Mouse (Mus musculus) mouse embryonic stem cell (cell line): Measurements from ENCODE around the gene Sez6l.

Experiments used
- in situ Hi-C, 2 experiments: fragments of 300-500 bp; cut with MboI; formaldehyde crosslinking; loops; 1 replicate in 1 of 2; 3 replicates in 1 of 2; pipeline ENCODE4 v1.14.3; 2019 to 2020; ENCODE audit warnings: low sequenced_read_pairs in 2 of 2, low pct_unique_long_range_greater_than_20kb in 1 of 2, mixed read lengths in 1 of 2; ENCODE audit not compliant: unreplicated experiment in 1 of 2

Gene Sez6l

GRCm38 (mm10) chr5:112595701-112596632 lies 19.0 kb upstream of the Sez6l start:
- in situ Hi-C loops = no loop called here

DNA sequence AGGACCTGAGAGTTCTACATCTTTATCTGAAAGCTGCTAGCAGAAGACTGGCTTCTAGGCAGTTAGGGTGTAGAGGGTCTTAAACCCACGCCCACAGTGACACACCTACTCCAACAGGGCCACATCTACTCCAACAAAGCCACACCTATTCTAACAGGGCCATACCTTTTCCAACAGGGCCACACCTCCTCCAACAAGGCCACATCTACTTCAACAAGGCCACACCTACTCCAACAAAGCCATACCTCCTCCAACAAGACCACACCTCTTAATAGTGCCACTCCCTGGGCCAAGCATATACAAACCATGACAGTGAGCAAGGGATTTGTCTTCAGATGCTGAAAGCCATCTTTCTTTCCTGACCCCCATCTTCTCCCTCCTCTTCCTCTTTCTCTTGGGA lies 14.7 kb upstream of the Sez6l start:
- in situ Hi-C loops = no loop called here

- in situ Hi-C loops = no loop called here
These were observed 9.1 kb upstream of the Sez6l start for GRCm38 (mm10) chr5:112586071-112586470.

DNA sequence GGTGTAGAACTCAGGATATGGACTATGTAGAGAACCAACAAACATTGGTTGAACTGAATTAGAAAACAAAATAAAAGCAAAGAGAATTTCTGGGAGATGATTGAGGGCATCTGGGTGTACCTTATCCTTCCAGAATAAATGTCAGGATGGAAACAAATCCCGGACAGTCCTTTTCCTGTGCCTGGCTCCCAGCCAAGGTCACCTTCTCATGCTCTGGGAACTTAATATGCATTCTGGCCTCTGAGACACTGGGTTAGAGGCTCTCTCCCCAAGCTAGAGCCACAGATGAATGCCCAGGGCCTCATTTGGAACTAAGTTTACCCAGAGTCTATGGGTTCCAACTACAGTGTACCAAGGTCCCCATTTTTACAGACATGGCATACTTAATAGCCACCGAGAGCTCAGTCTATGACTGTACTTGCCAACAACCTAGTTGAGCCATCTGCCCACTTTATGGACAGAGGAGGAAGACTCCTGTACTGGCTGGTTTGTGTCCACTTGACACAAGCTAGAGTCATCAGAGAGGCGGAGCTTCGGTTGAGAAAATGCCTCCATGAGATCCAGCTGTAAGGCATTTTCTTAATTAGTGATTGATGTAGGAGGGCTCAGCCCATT lies 7.3 kb upstream of the Sez6l start:
- in situ Hi-C loops = no loop called here

DNA sequence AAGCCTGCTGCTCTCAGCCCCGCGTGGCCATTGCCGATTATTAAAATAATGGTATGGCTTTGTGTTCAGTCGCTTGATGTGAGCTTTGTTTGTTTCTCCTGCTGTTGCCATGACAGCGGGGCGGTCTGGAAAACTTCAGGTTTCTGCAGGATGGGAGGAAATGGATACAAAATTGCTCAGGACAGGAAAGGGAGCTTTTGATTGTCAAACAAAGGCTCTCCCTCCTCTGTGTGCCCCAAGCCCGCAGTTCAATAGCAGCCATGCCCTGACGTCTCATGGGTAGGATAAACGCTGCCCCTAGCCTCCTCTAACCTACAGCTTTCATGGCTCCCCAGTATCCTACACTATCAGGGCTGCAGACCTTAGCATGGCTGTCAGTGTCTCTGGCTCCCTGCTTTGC lies 6.3 kb upstream of the Sez6l start:
- in situ Hi-C loops = no loop called here

DNA sequence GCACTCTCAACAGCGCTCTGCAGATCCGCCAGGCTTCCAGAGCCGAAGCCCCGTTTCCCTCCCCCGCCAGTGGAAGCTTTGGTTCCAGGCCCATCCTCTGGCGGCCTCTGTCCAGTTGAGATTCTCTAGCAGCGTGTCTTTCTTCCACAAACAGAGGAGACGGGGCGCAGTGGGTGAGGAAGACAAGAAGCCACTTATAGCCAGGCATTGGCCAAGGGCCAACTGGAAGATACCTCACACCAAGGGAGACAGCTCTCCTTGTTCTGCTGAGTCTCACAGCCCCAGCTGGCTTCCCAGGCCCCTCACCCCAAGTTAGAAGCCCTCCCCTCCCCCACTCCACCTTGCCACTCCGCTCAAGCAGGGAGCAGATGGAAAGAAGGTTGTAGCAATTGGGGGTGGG lies 765 bp upstream of the Sez6l start:
- in situ Hi-C loops = no loop called here

- in situ Hi-C loops = no loop called here
These were observed 508 bp downstream of the Sez6l start for GRCm38 (mm10) chr5:112576361-112576992.

- in situ Hi-C loops = no loop called here
These were observed 1.7 kb downstream of the Sez6l start for GRCm38 (mm10) chr5:112575151-112575915.

DNA sequence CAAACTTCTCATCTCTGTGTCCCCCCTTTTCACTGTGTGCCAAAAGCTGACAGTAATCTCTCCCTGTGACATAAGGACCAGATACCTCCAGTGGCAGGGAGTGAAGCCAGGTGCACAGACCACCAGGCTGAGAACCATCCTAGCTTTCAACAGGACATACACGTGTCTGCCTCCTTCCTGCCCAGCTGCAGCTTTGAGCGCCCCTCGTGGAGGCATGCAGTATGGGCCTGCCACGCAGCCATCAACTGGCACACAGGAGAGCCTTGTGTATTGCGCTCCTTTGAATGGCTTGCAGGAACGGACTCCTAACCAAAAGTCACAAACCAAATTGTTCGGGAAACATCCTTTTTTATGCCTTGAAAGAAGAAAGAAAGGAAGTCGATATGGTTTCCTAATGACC lies 3.1 kb downstream of the Sez6l start:
- in situ Hi-C loops = no loop called here

DNA sequence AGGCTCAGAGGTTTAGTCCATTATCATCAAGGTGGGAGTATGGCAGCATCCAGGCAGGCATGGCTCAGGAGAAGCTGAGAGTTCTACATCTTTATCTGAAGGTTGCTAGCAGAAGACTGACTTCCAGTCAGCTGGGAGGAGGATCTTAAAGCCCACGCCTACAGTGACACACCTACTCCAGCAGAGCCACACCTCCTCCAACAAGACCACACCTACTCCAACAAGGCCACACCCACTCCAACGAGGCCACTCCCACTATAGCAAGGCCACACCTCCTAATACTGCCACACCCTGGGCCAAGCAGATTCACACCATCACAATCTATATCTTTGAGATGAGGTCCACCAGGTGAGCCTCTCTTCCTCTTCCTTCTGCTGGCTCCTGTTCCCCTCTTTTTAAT lies 4.8 kb downstream of the Sez6l start:
- in situ Hi-C loops = no loop called here

DNA sequence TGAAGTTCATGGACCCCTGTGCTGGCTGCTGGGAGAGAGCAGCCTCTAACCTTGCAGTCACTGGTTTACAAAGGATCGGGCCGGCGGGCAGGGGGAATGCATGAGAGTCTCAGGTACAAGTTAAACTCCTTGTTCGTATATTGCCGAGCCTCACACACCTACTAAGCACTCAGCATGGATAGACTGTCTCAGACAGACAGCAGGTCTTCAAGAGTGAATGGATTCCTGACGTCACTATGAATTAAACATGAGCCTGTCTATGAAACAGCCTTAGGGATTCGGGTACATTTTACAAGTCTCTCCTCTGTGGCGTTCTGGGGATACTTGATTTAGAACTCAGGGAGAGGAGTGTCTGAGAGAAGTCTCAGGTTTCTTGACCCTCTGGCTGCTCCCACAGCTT lies 11.5 kb downstream of the Sez6l start:
- in situ Hi-C loops = no loop called here

DNA sequence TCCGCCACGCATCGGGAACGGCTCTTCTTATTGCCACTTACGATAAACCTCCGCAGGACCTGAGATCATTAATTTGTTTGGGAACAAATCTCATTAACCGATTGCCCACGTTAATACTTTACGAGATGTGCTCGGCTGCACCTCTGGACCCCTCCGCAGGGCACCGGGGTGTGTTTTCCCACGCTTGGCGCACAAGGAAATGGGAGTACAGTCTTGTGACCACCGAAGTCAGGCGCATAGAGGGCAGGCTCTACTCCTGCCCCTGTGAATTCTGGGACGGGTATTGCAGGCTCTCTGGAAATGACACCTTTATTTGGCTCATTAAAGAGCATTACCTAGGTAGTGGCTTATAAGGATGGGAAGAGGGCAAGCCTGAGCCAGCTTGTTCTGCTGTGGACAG lies 11.9 kb downstream of the Sez6l start:
- in situ Hi-C loops = no loop called here

DNA sequence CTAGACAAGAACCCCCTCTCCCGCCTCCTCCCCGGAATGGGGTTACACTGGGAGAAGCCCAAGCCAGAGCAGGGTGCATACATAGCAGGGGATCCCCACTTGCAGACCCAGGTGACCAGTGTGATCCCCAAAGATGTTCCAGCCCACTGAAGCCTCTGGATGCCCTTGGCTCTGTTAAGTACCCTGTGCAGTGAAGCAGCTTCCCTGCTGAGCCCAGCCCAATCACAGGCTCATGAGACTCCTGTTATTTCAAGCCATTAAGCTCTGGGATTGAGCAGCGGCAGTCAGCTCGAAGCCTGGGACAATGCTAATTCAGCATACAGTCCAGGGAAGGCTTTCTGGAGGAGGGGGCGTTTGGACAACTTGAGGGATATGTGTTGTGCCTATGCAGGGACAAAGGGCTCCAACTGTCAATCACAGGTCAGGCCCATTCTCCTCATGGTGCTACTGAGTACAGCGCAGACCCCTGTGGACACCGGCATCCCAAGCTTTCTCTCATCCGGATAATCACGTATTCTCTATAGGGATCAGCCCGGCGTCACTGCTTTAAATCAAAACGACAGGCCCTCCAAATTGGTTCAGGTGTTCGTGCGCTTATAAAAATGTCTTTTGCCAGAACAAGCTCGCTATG lies 16.0 kb downstream of the Sez6l start:
- in situ Hi-C loops = no loop called here

GRCm38 (mm10) chr5:112560139-112560538 lies 16.8 kb downstream of the Sez6l start:
- in situ Hi-C loops = no loop called here

DNA sequence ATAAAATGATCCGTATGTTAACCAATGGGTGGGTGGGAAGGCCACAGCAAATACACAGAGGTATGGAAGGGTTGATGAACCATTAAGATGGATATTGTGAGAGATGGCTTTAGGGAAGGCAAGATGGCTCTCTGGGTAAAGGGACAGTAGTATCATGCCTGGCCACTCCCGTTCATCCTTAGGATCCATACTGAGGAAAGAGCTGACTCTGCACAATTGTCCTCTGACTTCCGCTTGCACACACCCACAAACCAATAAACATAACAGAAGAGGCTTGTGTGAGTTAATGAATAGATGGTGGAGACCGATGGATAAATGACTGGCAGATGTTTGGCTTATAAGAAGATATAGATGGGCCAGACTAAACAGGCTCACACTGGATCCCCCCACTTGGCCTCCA lies 19.6 kb downstream of the Sez6l start:
- in situ Hi-C loops = no loop called here

DNA sequence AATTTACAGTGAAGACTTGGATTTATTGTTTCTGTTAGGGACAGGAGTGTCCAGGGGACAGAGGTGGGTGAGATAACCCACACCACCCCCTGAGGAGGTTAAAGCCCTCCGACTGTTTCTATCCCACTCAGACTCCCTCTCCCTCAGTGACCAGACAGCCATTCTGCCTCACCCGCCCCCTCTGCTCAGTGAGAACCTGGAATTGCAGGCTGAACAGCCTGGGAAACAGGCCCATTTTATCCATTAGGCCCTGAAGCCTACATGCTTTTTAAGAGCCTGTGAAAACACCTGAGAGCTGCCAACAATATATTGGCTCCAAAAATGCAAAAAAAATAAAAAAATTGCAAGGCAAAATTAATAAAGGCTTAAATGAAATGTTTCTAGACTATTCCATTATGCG lies 20.3 kb downstream of the Sez6l start:
- in situ Hi-C loops = no loop called here

DNA sequence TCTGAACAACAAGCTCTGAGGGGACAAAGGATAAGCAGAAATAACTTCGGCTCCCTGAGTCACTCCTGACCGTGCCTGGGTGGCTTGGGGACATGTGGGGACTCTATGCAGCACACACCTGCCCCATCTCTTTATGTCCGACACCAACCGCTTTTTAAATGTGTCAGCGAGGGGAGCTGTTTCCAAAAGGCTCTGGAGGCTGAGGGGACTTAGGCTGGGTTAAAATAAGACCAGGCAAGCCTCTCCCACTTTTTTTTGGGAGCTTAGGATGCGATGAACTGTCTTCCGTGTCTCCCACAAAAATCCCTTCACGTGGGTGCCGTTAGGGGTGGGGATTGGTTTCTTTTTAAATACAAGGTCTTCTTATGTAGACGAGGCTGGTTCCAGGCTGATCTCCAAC lies 22.5 kb downstream of the Sez6l start:
- in situ Hi-C loops = no loop called here

DNA sequence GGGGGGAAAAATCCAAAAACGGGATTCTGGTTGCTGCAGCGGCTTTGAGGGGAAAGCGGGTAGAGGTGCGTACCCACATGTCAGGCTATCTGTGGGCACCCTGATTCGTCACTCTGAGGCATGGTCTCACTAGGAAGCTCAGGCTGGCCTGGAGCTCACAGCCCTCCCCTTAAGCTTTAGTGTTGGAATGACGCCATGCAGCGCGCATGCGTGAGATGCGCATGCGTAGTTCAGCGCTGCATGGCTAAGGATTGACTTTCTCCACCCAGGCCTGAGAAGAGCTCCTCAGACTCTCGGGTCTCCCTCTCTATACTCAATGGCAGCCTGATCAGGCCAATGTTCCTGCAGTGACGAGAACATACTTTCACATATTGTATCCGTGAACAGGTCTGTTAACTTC lies 24.2 kb downstream of the Sez6l start:
- in situ Hi-C loops = no loop called here
